Mouse (Mus musculus) MEL (cell line): ENCODE results near the gene Ube3c. TPM values are rescaled to one million over a fixed set of nuclear protein-coding genes. Genes with fewer than 3 reads are reported as not detected.

Source experiments
- DNase-seq: peaks from one replicate; pipeline ENCODE4 v3.0.0; 2011; ENCODE audit warnings: low read depth, low spot score
- H3K27ac ChIP-seq: 2 replicates; pipeline ENCODE4 v1.5.1; 2012; ENCODE audit warnings: low read depth, mild to moderate bottlenecking, control low read depth, low read length, moderate library complexity; ENCODE audit not compliant: control insufficient read depth
- H3K27me3 ChIP-seq, 2 experiments: fragments of 150-350 bp in 1 of 2; sonication (generic) in 1 of 2; 2 replicates each; pipeline ENCODE4 v1.6.1; 2012; ENCODE audit warnings: low read length in 2 of 2, mild to moderate bottlenecking in 2 of 2, improper control_type of control experiment in 1 of 2, moderate library complexity in 1 of 2; ENCODE audit not compliant: insufficient read depth in 2 of 2, control insufficient read depth in 1 of 2
- H3K36me3 ChIP-seq, 2 experiments: 2 replicates each; pipeline ENCODE4 v1.6.1; 2012 to 2014; ENCODE audit warnings: low read length in 2 of 2, improper control_type of control experiment in 1 of 2, inconsistent platforms in 1 of 2, mild to moderate bottlenecking in 1 of 2; ENCODE audit not compliant: insufficient read depth in 2 of 2, control insufficient read depth in 1 of 2
- H3K4me1 ChIP-seq, 2 experiments: fragments of 150-350 bp in 1 of 2; sonication (generic) in 1 of 2; 2 replicates each; pipeline ENCODE4 v1.6.1; 2012; ENCODE audit warnings: low read length in 2 of 2, improper control_type of control experiment in 1 of 2, mild to moderate bottlenecking in 1 of 2; ENCODE audit not compliant: insufficient read depth in 2 of 2, control insufficient read depth in 1 of 2
- H3K4me3 ChIP-seq, 2 experiments: fragments of 150-350 bp in 1 of 2; sonication (generic) in 1 of 2; 2 replicates each; pipeline ENCODE4 v1.5.1; 2012; ENCODE audit warnings: low read depth in 2 of 2, low read length in 2 of 2, mild to moderate bottlenecking in 2 of 2, moderate library complexity in 2 of 2, control low read depth in 1 of 2, improper control_type of control experiment in 1 of 2; ENCODE audit not compliant: control insufficient read depth in 1 of 2, insufficient read depth in 1 of 2
- H3K79me2 ChIP-seq: 2 replicates; pipeline ENCODE4 v1.6.1; 2012; ENCODE audit warnings: mild to moderate bottlenecking, low read length, moderate library complexity; ENCODE audit not compliant: control insufficient read depth, poor library complexity, insufficient read depth
- H3K9ac ChIP-seq: 2 replicates; pipeline ENCODE4 v1.6.1; 2012; ENCODE audit warnings: low read depth, mild to moderate bottlenecking, control low read depth, low read length, moderate library complexity; ENCODE audit not compliant: control insufficient read depth, poor library complexity, severe bottlenecking
- H3K9me3 ChIP-seq: fragments of 150-350 bp; sonication (generic); replicated peaks from 2 replicates; pipeline ENCODE4 v1.6.1; 2012; ENCODE audit warnings: mild to moderate bottlenecking, low read length, improper control_type of control experiment, moderate library complexity; ENCODE audit not compliant: insufficient read depth
- CHD2 ChIP-seq: IDR thresholded peaks from 2 replicates; pipeline ENCODE4 v1.6.1; 2011; ENCODE audit warnings: low read length, improper control_type of control experiment
- CTCF ChIP-seq, 3 experiments: IDR thresholded peaks in 2 of 3; conservative IDR thresholded peaks in 1 of 3; 2 replicates each; pipeline ENCODE4 v1.5.1; 2011 to 2012; ENCODE audit warnings: low read length in 3 of 3, low read depth in 2 of 3, mild to moderate bottlenecking in 2 of 3, improper control_type of control experiment in 1 of 3, inconsistent platforms in 1 of 3, mixed read lengths in 1 of 3, moderate library complexity in 1 of 3; ENCODE audit not compliant: control insufficient read depth in 1 of 3, insufficient read depth in 1 of 3, poor library complexity in 1 of 3, severe bottlenecking in 1 of 3
- E2F4 ChIP-seq: IDR thresholded peaks from 2 replicates; pipeline ENCODE4 v1.6.1; 2011; ENCODE audit warnings: low read depth, low read length, improper control_type of control experiment, borderline replicate concordance
- EP300 ChIP-seq, 2 experiments: IDR thresholded peaks; 2 replicates each; pipeline ENCODE4 v1.6.1; 2011; ENCODE audit warnings: improper control_type of control experiment in 2 of 2, low read length in 2 of 2, low read depth in 1 of 2, mild to moderate bottlenecking in 1 of 2
- HCFC1 ChIP-seq: IDR thresholded peaks from 2 replicates; pipeline ENCODE4 v1.6.1; 2012; ENCODE audit warnings: low read depth, mild to moderate bottlenecking, inconsistent platforms, low read length, improper control_type of control experiment, moderate library complexity
- MAFK ChIP-seq: IDR thresholded peaks from 2 replicates; pipeline ENCODE4 v1.6.1; 2011; ENCODE audit warnings: low read depth, mild to moderate bottlenecking, low read length, improper control_type of control experiment, borderline replicate concordance
- MAX ChIP-seq: IDR thresholded peaks from 2 replicates; pipeline ENCODE4 v1.6.1; 2011; ENCODE audit warnings: low read length, improper control_type of control experiment
- MAZ ChIP-seq: IDR thresholded peaks from 2 replicates; pipeline ENCODE4 v1.6.1; 2012; ENCODE audit warnings: low read depth, mild to moderate bottlenecking, inconsistent platforms, low read length, improper control_type of control experiment
- MYB ChIP-seq: IDR thresholded peaks from 2 replicates; pipeline ENCODE4 v1.6.1; 2011; ENCODE audit warnings: mild to moderate bottlenecking, low read depth, low read length, improper control_type of control experiment
- NELFE ChIP-seq: IDR thresholded peaks from 2 replicates; pipeline ENCODE4 v1.6.1; 2011; ENCODE audit warnings: low read depth, low read length, improper control_type of control experiment
- NRF1 ChIP-seq: IDR thresholded peaks from 2 replicates; pipeline ENCODE4 v1.6.1; 2014; ENCODE audit warnings: low read depth, mild to moderate bottlenecking, inconsistent platforms, low read length, improper control_type of control experiment, moderate library complexity; ENCODE audit not compliant: poor library complexity, insufficient read depth, severe bottlenecking
- POLR2A ChIP-seq, 2 experiments: IDR thresholded peaks; 2 replicates each; pipeline ENCODE4 v1.6.1; 2011 to 2012; ENCODE audit warnings: low read length in 2 of 2, mild to moderate bottlenecking in 2 of 2, control low read depth in 1 of 2, improper control_type of control experiment in 1 of 2, low read depth in 1 of 2, moderate library complexity in 1 of 2; ENCODE audit not compliant: control insufficient read depth in 1 of 2, insufficient read depth in 1 of 2, poor library complexity in 1 of 2
- POLR2AphosphoS2 ChIP-seq: IDR thresholded peaks from 2 replicates; pipeline ENCODE4 v1.6.1; 2011; ENCODE audit warnings: low read length, improper control_type of control experiment
- RAD21 ChIP-seq: IDR thresholded peaks from 2 replicates; pipeline ENCODE4 v1.6.1; 2011; ENCODE audit warnings: mild to moderate bottlenecking, low read depth, low read length, improper control_type of control experiment
- RCOR1 ChIP-seq: IDR thresholded peaks from 2 replicates; pipeline ENCODE4 v1.6.1; 2012; ENCODE audit warnings: low read depth, mild to moderate bottlenecking, inconsistent platforms, low read length, improper control_type of control experiment
- SMC3 ChIP-seq: IDR thresholded peaks from 2 replicates; pipeline ENCODE4 v1.6.1; 2011; ENCODE audit warnings: low read depth, low read length, improper control_type of control experiment
- USF2 ChIP-seq, 2 experiments: IDR thresholded peaks; 2 replicates each; pipeline ENCODE4 v1.6.1; 2011 to 2012; ENCODE audit warnings: improper control_type of control experiment in 2 of 2, low read length in 2 of 2, borderline replicate concordance in 1 of 2, inconsistent platforms in 1 of 2, low read depth in 1 of 2, mild to moderate bottlenecking in 1 of 2; ENCODE audit not compliant: insufficient read depth in 1 of 2
- ZC3H11A ChIP-seq: IDR thresholded peaks from 2 replicates; pipeline ENCODE4 v1.6.1; 2012; ENCODE audit warnings: low read depth, mild to moderate bottlenecking, inconsistent platforms, low read length, improper control_type of control experiment
- ZMIZ1 ChIP-seq: IDR thresholded peaks from 2 replicates; pipeline ENCODE4 v1.6.1; 2012; ENCODE audit warnings: low read depth, mild to moderate bottlenecking, inconsistent platforms, low read length, improper control_type of control experiment, moderate library complexity
- polyA plus RNA-seq, 2 experiments: library from polyadenylated mRNA; stranded (reverse) in 1 of 2; unstranded in 1 of 2; fragments of >175 nt in 1 of 2; fragments of >200 nt in 1 of 2; gene quantifications; 2 replicates each; pipeline versions ENCODE4 v1.2.1 to v1.2.4; 2012; ENCODE audit warnings: low replicate concordance in 2 of 2, low read depth in 1 of 2; ENCODE audit not compliant: insufficient read length in 2 of 2, insufficient read depth in 1 of 2, missing spikeins in 1 of 2
- total RNA-seq: library from RNA; depleted of rRNA; stranded (reverse); fragments of 300-350 nt; gene quantifications from 2 replicates; pipeline ENCODE4 v1.2.3, GENCODE M21; 2012

The Ube3c gene
- total and polyA plus RNA-seq, 3 experiments: 34.7 to 39.6 TPM; not detected in 1

DNA sequence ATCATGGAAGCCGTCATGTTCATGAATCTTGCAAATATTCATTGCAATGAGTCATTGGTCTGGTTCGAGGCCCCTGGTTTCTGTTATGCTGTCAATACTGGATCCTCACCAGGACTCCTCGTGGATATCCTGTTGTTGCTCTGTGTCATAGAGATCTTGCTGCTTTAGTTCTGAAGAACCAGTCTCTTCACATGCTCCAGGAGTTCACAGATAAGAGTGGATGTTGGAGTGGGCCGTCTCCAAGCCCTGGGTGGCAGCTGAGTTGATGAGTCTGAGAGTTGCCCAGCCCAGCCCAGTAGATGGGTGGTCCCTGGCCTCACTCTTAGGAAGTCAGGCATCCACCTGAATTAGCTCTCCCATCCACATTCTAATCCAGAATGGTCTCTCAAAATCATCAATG lies 116.0 kb downstream of the Ube3c start:
- Histone ChIP-seq H3K27me3 (no peaks in the 10 kb centered on the region), H3K4me1 (peaks cover 0 to 3% of the 10 kb centered on the region in 2 experiments; a peak in 1 of 4 replicates), H3K79me2 (no peaks in the 10 kb centered on the region), H3K27ac (no peak overlapping the region), H3K9ac (no peak overlapping the region), H3K36me3 (no peaks in the 10 kb centered on the region; a peak in 1 of 4 replicates), H3K4me3 (no peak overlapping the region), H3K9me3 (no peaks in the 10 kb centered on the region)
- no peak for DNase-seq
- no peak for TF ChIP-seq MAFK
- no peak for TF ChIP-seq HCFC1

DNA sequence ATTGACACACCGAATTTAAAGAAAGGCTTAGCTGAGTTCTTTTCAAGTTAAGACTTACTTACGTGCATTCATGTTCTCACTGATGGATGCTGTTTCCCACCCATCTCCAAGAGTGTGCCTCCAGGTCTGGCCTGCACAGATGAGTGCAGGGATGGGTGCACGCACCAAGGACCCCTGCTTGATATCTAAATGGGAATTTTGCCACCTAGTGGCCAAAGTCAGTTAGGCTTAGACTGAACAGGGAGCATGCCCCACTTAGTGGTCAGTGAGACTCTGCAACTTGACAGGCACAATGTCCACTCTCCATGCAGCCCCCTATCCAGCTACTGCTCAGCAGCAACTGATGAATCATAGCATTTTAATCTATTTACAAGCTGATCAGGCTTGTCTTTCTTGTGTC lies 118.6 kb downstream of the Ube3c start:
- H3K4me3 ChIP-seq: no peak overlapping the region
- no peaks in the 10 kb centered on the region; a peak in 1 of 4 replicates for H3K36me3 ChIP-seq
- DNase-seq: peak; percentile 64
- H3K4me1 ChIP-seq: peaks cover 0 to 3% of the 10 kb centered on the region in 2 experiments; a peak in 1 of 4 replicates
- TF ChIP-seq NELFE (no peak), ZC3H11A (peak; percentile 57), RAD21 (peak; percentile 74), CTCF (IDR thresholded peaks at IDR 0.05 in 2 of 3, conservative IDR thresholded peaks at IDR 0.05 in 1 of 3; ENCODE audit: control insufficient read depth in 1 of 3, insufficient read depth in 1 of 3, low read depth in 2 of 3, low read length in 3 of 3, poor library complexity in 1 of 3, severe bottlenecking in 1 of 3) (peak; percentile 60 to 84 (median 83)), USF2 (IDR thresholded peaks at IDR 0.05; ENCODE audit: borderline replicate concordance in 1 of 2, insufficient read depth in 1 of 2, low read depth in 1 of 2, low read length in 2 of 2) (no peak), SMC3 (peak; percentile 86), MYB (no peak)
- no peaks in the 10 kb centered on the region for H3K27me3 ChIP-seq
- H3K79me2 ChIP-seq: no peaks in the 10 kb centered on the region
- no peaks in the 10 kb centered on the region for H3K9me3 ChIP-seq
- no peak overlapping the region for H3K27ac ChIP-seq
- no peak overlapping the region for H3K9ac ChIP-seq

- Histone ChIP-seq H3K36me3 (no peaks in the 10 kb centered on the region; a peak in 1 of 4 replicates), H3K9me3 (no peaks in the 10 kb centered on the region), H3K79me2 (no peaks in the 10 kb centered on the region), H3K27me3 (no peaks in the 10 kb centered on the region), H3K27ac (no peak overlapping the region), H3K9ac (no peak overlapping the region), H3K4me3 (no peak overlapping the region), H3K4me1 (peaks cover 0 to 3% of the 10 kb centered on the region in 2 experiments; a peak in 1 of 4 replicates)
- DNase-seq: peak; percentile 33
- no peak for TF ChIP-seq POLR2AphosphoS2
- TF ChIP-seq RAD21: peak; percentile 41
- no peak for TF ChIP-seq POLR2A (IDR thresholded peaks at IDR 0.05; ENCODE audit: control insufficient read depth in 1 of 2, insufficient read depth in 1 of 2, low read depth in 1 of 2, low read length in 2 of 2, poor library complexity in 1 of 2)
- TF ChIP-seq RCOR1: no peak
- no peak for TF ChIP-seq MYB
- no peak for TF ChIP-seq NRF1
- no peak for TF ChIP-seq HCFC1
- TF ChIP-seq CHD2: no peak
- TF ChIP-seq MAX: no peak
- TF ChIP-seq CTCF (IDR thresholded peaks at IDR 0.05 in 2 of 3, conservative IDR thresholded peaks at IDR 0.05 in 1 of 3; ENCODE audit: control insufficient read depth in 1 of 3, insufficient read depth in 1 of 3, low read depth in 2 of 3, low read length in 3 of 3, poor library complexity in 1 of 3, severe bottlenecking in 1 of 3): peak in 1 of 3 experiments; percentile 32; a peak in 1 of 6 replicates
- TF ChIP-seq ZMIZ1: no peak
- TF ChIP-seq SMC3: peak; percentile 35
- TF ChIP-seq MAZ: no peak
- no peak for TF ChIP-seq EP300 (IDR thresholded peaks at IDR 0.05; ENCODE audit: low read depth in 1 of 2, low read length in 2 of 2)
- 0 out of 2 replicates have a peak, but pooled peaks have one; percentile 4 for TF ChIP-seq ZC3H11A
- no peak for TF ChIP-seq E2F4
Measured at GRCm38 (mm10) chr5:29688352-29688751, 119.3 kb downstream of the Ube3c start.
